Mouse (Mus musculus) embryonic fibroblast, embryonic 13.5 days (primary cell): ENCODE measurements at regions not wholly inside any gene's neighbourhood (a gene's known extent, or its start where the extent isn't known, plus 50 kb on each side); places are given as distances from the start of the nearest gene placed in this dataset.

ENCODE experiments used
- CTCF ChIP-seq: IDR thresholded peaks from 2 replicates; pipeline ENCODE4 v1.5.1; 2011; ENCODE audit warnings: mild to moderate bottlenecking, control low read depth, low read length, moderate library complexity, borderline replicate concordance; ENCODE audit not compliant: insufficient read depth
- POLR2A ChIP-seq: IDR thresholded peaks from 2 replicates; pipeline ENCODE4 v1.6.1; 2011; ENCODE audit warnings: low read depth, mild to moderate bottlenecking, control low read depth, low read length, moderate library complexity

DNA sequence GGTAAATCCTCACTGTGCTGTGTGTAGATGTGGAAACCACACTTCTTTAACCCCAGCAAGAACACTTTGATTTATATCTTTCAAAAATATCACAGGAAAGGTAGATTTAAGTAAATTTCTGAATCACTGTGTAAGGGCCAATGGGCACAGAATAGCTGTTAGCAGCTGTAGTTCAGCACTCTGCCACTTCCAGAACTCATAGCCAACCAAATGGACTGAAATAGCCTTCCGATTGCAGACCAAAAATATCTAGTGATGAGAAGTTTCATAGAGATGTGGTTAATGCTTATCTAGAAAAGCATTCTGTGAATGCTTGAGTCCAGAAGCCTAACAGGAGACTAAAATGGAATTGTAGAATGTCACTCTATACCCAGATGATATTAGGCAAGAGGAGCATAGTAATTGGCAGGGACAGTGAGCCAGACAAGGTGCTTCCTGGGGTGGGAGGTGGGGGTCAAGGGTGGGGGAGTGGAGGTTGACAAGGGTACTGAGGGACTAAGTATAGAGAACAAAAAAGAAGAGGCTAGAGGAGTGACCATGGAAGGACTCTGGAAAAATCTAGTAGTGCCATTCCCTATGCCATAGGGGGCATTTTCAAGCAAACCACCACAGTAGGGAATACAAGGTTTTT, 669.6 kb upstream of the Adam24 start:
- TF ChIP-seq CTCF (no peak), POLR2A (no peak)
